Mouse (Mus musculus) limb, embryonic 14.5 days (tissue): Measurements from ENCODE around the gene Carm1. TPM values are rescaled to one million over a fixed set of nuclear protein-coding genes. Genes with fewer than 3 reads are reported as not detected.

Source experiments
- ATAC-seq: fragments of 200-750 bp; cut with Nextera tagmentation; 2 replicates; pipeline ENCODE4 v1.8.0; 2017; ENCODE audit warnings: low read depth, moderate number of reproducible peaks, moderate TSS enrichment; ENCODE audit not compliant: low FRiP score
- DNase-seq: peaks from one replicate; pipeline ENCODE4 v3.0.0-alpha.2; 2015; ENCODE audit warnings: low spot score
- H3K27ac ChIP-seq: fragments of 300-500 bp; sonication (generic); replicated peaks from 2 replicates; pipeline ENCODE4 v1.5.1; 2014; ENCODE audit warnings: low read depth, mild to moderate bottlenecking, low read length, moderate library complexity, mixed read lengths
- H3K27me3 ChIP-seq: fragments of 300-500 bp; sonication (generic); 2 replicates; pipeline ENCODE4 v1.6.1; 2014; ENCODE audit warnings: low read length, mixed read lengths; ENCODE audit not compliant: control insufficient read depth, insufficient read depth
- H3K36me3 ChIP-seq: fragments of 300-500 bp; sonication (generic); 2 replicates; pipeline ENCODE4 v1.6.1; 2014; ENCODE audit warnings: mild to moderate bottlenecking, low read length, moderate library complexity, mixed read lengths; ENCODE audit not compliant: control insufficient read depth, insufficient read depth
- H3K4me1 ChIP-seq: fragments of 300-500 bp; sonication (generic); 2 replicates; pipeline ENCODE4 v1.6.1; 2014; ENCODE audit warnings: antibody characterized with exemption, low read length, mixed read lengths; ENCODE audit not compliant: control insufficient read depth, insufficient read depth
- H3K4me2 ChIP-seq: fragments of 300-500 bp; sonication (generic); replicated peaks from 2 replicates; pipeline ENCODE4 v1.6.1; 2014; ENCODE audit warnings: low read depth, mild to moderate bottlenecking, low read length, moderate library complexity; ENCODE audit not compliant: severe bottlenecking
- H3K4me3 ChIP-seq: fragments of 300-500 bp; sonication (generic); replicated peaks from 2 replicates; pipeline ENCODE4 v1.5.1; 2014; ENCODE audit warnings: low read length
- H3K9ac ChIP-seq: fragments of 300-500 bp; sonication (generic); 2 replicates; pipeline ENCODE4 v1.6.1; 2014; ENCODE audit warnings: mild to moderate bottlenecking, low read depth, low read length, moderate library complexity; ENCODE audit not compliant: severe bottlenecking
- H3K9me3 ChIP-seq: fragments of 300-500 bp; sonication (generic); 2 replicates; pipeline ENCODE4 v1.6.1; 2016; ENCODE audit warnings: low read length; ENCODE audit not compliant: control insufficient read depth
- POLR2A ChIP-seq: fragments of 200-500 bp; IDR thresholded peaks from 2 replicates; pipeline ENCODE4 v1.8.0; 2012; ENCODE audit warnings: inconsistent platforms, mild to moderate bottlenecking, moderate library complexity, borderline replicate concordance; ENCODE audit not compliant: insufficient read depth, insufficient read length; ENCODE audit errors: extremely low read depth
- WGBS: fragments of 180-500 bp; shearing (Covaris S2); extraction: QIAGEN DNeasy Blood & Tissue Kit; methylation state at CpG from one replicate; pipeline ENCODE4 v1.1.7; 2014; 5-methylcytosine and 5-hydroxymethylcytosine counted together
- polyA plus RNA-seq, 2 experiments: library from polyadenylated mRNA; depleted of rRNA in 1 of 2; stranded (reverse) in 1 of 2; unstranded in 1 of 2; fragments of >200 nt; fragmentation: Nextera tagmentation in 1 of 2; extraction: Ambion mirVana in 1 of 2; gene quantifications; 2 replicates each; pipeline versions ENCODE4 v1.2.1 to v1.2.3; 2012 to 2014

The Carm1 gene
- polyA plus RNA-seq, 2 experiments, result 71.5 to 171 TPM

- no peak overlapping the region for H3K4me2 ChIP-seq
- H3K9ac ChIP-seq, result no peak overlapping the region
- H3K27me3 ChIP-seq, result no peaks in the 10 kb centered on the region
- H3K4me1 ChIP-seq, result no peaks in the 10 kb centered on the region
- no peak overlapping the region for H3K27ac ChIP-seq
- H3K9me3 ChIP-seq, result no peaks in the 10 kb centered on the region
- DNase-seq (no peak), ATAC-seq (no peak)
- WGBS, result 88% methylated on average over 2 of the region's 2 CpGs
- H3K36me3 ChIP-seq, result peaks cover 43% of the 10 kb centered on the region
- H3K4me3 ChIP-seq, result no peak overlapping the region
- no peak for TF ChIP-seq POLR2A
Measured at GRCm38 (mm10) chr9:21567051-21567450, 20.4 kb downstream of the Carm1 start.

GRCm38 (mm10) chr9:21568657-21569255, 22.1 kb downstream of the Carm1 start:
- DNase-seq (no peak), ATAC-seq (no peak)
- Histone ChIP-seq H3K36me3 (peaks cover 49% of the 10 kb centered on the region), H3K9me3 (no peaks in the 10 kb centered on the region), H3K27ac (no peak overlapping the region), H3K4me3 (no peak overlapping the region), H3K9ac (no peak overlapping the region), H3K27me3 (no peaks in the 10 kb centered on the region), H3K4me1 (no peaks in the 10 kb centered on the region), H3K4me2 (no peak overlapping the region)
- 81% methylated on average over 8 of the region's 8 CpGs for WGBS
- no peak for TF ChIP-seq POLR2A

DNA sequence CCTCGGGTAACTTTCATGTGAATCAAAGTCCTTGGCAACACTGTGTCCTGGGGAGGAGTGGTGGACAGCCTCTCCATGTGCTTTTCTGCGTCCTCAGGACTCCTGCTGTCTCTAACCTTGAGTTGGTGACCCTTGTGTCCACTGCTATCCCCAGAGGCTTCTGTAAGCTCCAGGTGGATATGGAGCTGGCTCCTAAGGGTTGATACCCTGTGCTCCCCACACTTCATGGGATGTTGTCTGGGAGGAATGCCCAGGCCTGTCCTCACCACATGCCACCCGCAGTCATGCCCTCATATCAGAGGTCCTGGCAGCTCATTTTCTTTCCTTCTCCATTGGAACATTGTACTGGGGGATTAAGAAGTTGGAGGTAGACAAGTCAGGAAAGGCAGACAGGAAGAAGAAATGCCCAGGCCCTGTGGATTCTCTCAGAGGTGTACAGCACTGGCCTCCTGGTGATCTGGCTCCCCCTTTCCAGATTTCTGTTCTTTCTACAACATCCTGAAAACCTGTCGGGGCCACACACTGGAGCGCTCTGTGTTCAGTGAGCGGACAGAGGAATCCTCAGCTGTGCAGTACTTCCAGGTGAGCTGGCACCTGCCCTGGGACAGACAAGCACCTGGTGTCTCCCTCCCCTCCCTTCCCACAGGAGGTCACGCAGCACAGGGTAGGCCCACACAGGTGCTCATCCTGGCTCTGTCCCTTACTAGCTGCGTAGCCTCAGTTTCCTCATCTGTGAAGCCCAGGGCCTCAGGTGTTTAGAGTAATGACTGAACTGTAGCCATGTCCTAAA, 27.5 kb downstream of the Carm1 start:
- no peaks in the 10 kb centered on the region for H3K27me3 ChIP-seq
- no peak overlapping the region for H3K9ac ChIP-seq
- H3K4me1 ChIP-seq, result no peaks in the 10 kb centered on the region
- no peak overlapping the region for H3K27ac ChIP-seq
- DNase-seq (no peak), ATAC-seq (no peak)
- peaks cover 94% of the 10 kb centered on the region for H3K36me3 ChIP-seq
- H3K4me2 ChIP-seq, result no peak overlapping the region
- no peaks in the 10 kb centered on the region for H3K9me3 ChIP-seq
- H3K4me3 ChIP-seq, result no peak overlapping the region
- 92% methylated on average over 8 of the region's 8 CpGs for WGBS
- no peak for TF ChIP-seq POLR2A

GRCm38 (mm10) chr9:21575253-21575652, 28.6 kb downstream of the Carm1 start:
- Histone ChIP-seq H3K36me3 (peaks cover 94% of the 10 kb centered on the region), H3K9ac (no peak overlapping the region), H3K4me2 (no peak overlapping the region), H3K27ac (no peak overlapping the region), H3K27me3 (no peaks in the 10 kb centered on the region), H3K4me1 (no peaks in the 10 kb centered on the region), H3K9me3 (no peaks in the 10 kb centered on the region), H3K4me3 (no peak overlapping the region)
- no peak for TF ChIP-seq POLR2A
- ATAC-seq (no peak), DNase-seq (no peak)
- 94% methylated on average over 10 of the region's 10 CpGs for WGBS

DNA sequence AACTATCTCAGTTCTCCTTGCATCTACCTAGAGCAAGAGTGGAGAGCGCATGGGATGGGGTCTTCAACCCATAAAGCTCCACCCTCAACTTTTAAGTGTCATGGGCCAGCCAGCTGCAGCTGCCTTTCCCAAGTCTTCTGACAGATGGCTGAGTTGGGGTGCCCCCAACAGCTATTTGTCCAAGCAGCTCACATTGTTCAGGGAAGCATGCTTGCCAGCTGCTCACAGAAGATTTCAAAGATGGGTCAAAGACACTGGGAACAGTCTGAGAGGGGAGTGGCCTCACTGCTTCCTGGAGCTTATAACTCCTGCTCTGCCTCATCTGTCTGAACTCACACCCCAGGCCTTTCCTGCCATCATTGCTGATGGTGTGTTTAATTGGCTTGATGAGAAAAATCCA, 29.6 kb downstream of the Carm1 start:
- Histone ChIP-seq H3K27ac (no peak overlapping the region), H3K4me1 (no peaks in the 10 kb centered on the region), H3K4me3 (no peak overlapping the region), H3K27me3 (no peaks in the 10 kb centered on the region), H3K9me3 (no peaks in the 10 kb centered on the region), H3K9ac (no peak overlapping the region), H3K36me3 (peaks cover 95% of the 10 kb centered on the region), H3K4me2 (no peak overlapping the region)
- ATAC-seq (no peak), DNase-seq (no peak)
- TF ChIP-seq POLR2A, result no peak
- WGBS, result 100% methylated on average over 1 of the region's 1 CpGs
